Mouse (Mus musculus) megakaryocyte-erythroid progenitor cell, adult 5-6 weeks (primary cell): ENCODE measurements around the gene Gpam. TPM values are rescaled to one million over a fixed set of nuclear protein-coding genes. Genes with fewer than 3 reads are reported as not detected.

Experiments used
- ATAC-seq: replicated peaks from 2 replicates; pipeline ENCODE4 v1.8.0; 2016; ENCODE audit warnings: mild to moderate bottlenecking, inconsistent platforms; ENCODE audit not compliant: severe bottlenecking, poor library complexity, low FRiP score, low TSS enrichment
- total RNA-seq, 2 experiments: library from RNA; stranded (forward) in 1 of 2; stranded (reverse) in 1 of 2; fragments of 200-1000, 215-1000 nt in 1 of 2; fragments of >200 nt in 1 of 2; fragmentation: Nextera tagmentation in 1 of 2; gene quantifications; 2 replicates each; pipeline ENCODE4 v1.2.3; 2014 to 2017

The Gpam gene
- total RNA-seq, 2 experiments from 2014 or later = 19.9 to 21.6 TPM

- ATAC-seq = no peak
These were observed 12.1 kb downstream of the Gpam start for GRCm38 (mm10) chr19:55114825-55115395.

- ATAC-seq = no peak
These were observed 19.1 kb downstream of the Gpam start for GRCm38 (mm10) chr19:55107896-55108295.

GRCm38 (mm10) chr19:55105969-55106368 is 21.1 kb downstream of the Gpam start:
- ATAC-seq = no peak

GRCm38 (mm10) chr19:55103081-55103830 is 23.8 kb downstream of the Gpam start:
- no peak for ATAC-seq

GRCm38 (mm10) chr19:55101659-55102058 is 25.4 kb downstream of the Gpam start:
- ATAC-seq = no peak

GRCm38 (mm10) chr19:55100227-55101140 is 26.6 kb downstream of the Gpam start:
- no peak for ATAC-seq

- peak; percentile 69 for ATAC-seq
These were observed 27.6 kb downstream of the Gpam start for GRCm38 (mm10) chr19:55099184-55100160.

GRCm38 (mm10) chr19:55098409-55099183 is 28.4 kb downstream of the Gpam start:
- ATAC-seq = peak; percentile 56

GRCm38 (mm10) chr19:55097396-55097967 is 29.6 kb downstream of the Gpam start:
- ATAC-seq = no peak

- no peak for ATAC-seq
These were observed 30.4 kb downstream of the Gpam start for GRCm38 (mm10) chr19:55096666-55097065.

- ATAC-seq = no peak
These were observed 31.5 kb downstream of the Gpam start for GRCm38 (mm10) chr19:55095547-55095946.

- ATAC-seq = peak; percentile 60
These were observed 35.2 kb downstream of the Gpam start for GRCm38 (mm10) chr19:55091602-55092413.

- ATAC-seq = no peak
These were observed 36.2 kb downstream of the Gpam start for GRCm38 (mm10) chr19:55090885-55091284.

GRCm38 (mm10) chr19:55090142-55090541 is 36.9 kb downstream of the Gpam start:
- no peak for ATAC-seq

- no peak for ATAC-seq
These were observed 39.3 kb downstream of the Gpam start for GRCm38 (mm10) chr19:55087776-55088175.

- peak; percentile 80 for ATAC-seq
These were observed 41.2 kb downstream of the Gpam start for GRCm38 (mm10) chr19:55085857-55086185.
